Mouse (Mus musculus) midbrain, postnatal 0 days (tissue): ENCODE results near the gene Gm13088. TPM values are rescaled to one million over a fixed set of nuclear protein-coding genes. Genes with fewer than 3 reads are reported as not detected.
"Not testable (repeated sequence)": the region's sequence is repeated elsewhere in the genome, so short reads cannot be mapped to it uniquely, and the experiment has no call there.

Source experiments
- ATAC-seq: fragments of 200-750 bp; cut with Nextera tagmentation; 2 replicates; pipeline ENCODE4 v1.8.0; 2017; ENCODE audit warnings: moderate number of reproducible peaks, mild to moderate bottlenecking, moderate TSS enrichment, moderate library complexity; ENCODE audit not compliant: low FRiP score
- DNase-seq: peaks from one replicate; pipeline ENCODE4 v3.0.0-alpha.2; 2015; ENCODE audit warnings: low spot score
- H3K27ac ChIP-seq: fragments of 300-500 bp; sonication (generic); 2 replicates; pipeline ENCODE4 v1.5.1; 2014; ENCODE audit warnings: low read depth, mild to moderate bottlenecking, low read length, mixed read lengths
- H3K27me3 ChIP-seq: fragments of 300-500 bp; sonication (generic); 2 replicates; pipeline ENCODE4 v1.6.1; 2014; ENCODE audit warnings: low read length, control low read depth, mixed read lengths; ENCODE audit not compliant: insufficient read depth
- H3K36me3 ChIP-seq: fragments of 300-500 bp; sonication (generic); 2 replicates; pipeline ENCODE4 v1.6.1; 2014; ENCODE audit warnings: low read length, control low read depth, mixed read lengths; ENCODE audit not compliant: insufficient read depth
- H3K4me1 ChIP-seq: fragments of 300-500 bp; sonication (generic); 2 replicates; pipeline ENCODE4 v1.6.1; 2014; ENCODE audit warnings: mild to moderate bottlenecking, control low read depth, antibody characterized with exemption, low read length, mixed read lengths; ENCODE audit not compliant: insufficient read depth
- H3K4me2 ChIP-seq: fragments of 300-500 bp; sonication (generic); 2 replicates; pipeline ENCODE4 v1.6.1; 2014; ENCODE audit warnings: low read depth, mild to moderate bottlenecking, low read length, mixed read lengths; ENCODE audit not compliant: poor library complexity, severe bottlenecking
- H3K4me3 ChIP-seq: fragments of 300-500 bp; sonication (generic); 2 replicates; pipeline ENCODE4 v1.5.1; 2014; ENCODE audit warnings: low read depth, mild to moderate bottlenecking, low read length, moderate library complexity
- H3K9ac ChIP-seq: fragments of 300-500 bp; sonication (generic); replicated peaks from 2 replicates; pipeline ENCODE4 v1.6.1; 2014; ENCODE audit warnings: mild to moderate bottlenecking, low read length, moderate library complexity, mixed read lengths; ENCODE audit not compliant: poor library complexity, severe bottlenecking
- H3K9me3 ChIP-seq: fragments of 300-500 bp; sonication (generic); 2 replicates; pipeline ENCODE4 v1.6.1; 2016; ENCODE audit warnings: low read length, control low read depth
- CTCF ChIP-seq: IDR thresholded peaks from 2 replicates; pipeline ENCODE4 v1.5.1; 2016; ENCODE audit warnings: antibody characterized with exemption, mild to moderate bottlenecking
- WGBS: fragments of 180-500 bp; shearing (Covaris S2); extraction: QIAGEN DNeasy Blood & Tissue Kit; methylation state at CpG from one replicate; pipeline ENCODE4 v1.1.7; 2014; 5-methylcytosine and 5-hydroxymethylcytosine counted together
- polyA plus RNA-seq: library from polyadenylated mRNA; unstranded; fragments of >200 nt; fragmentation: Nextera tagmentation; extraction: Ambion mirVana; gene quantifications from 2 replicates; pipeline ENCODE4 v1.2.1, GENCODE M21; 2015
- total RNA-seq: library from RNA; depleted of rRNA; stranded (reverse); fragments of >200 nt; gene quantifications from 2 replicates; pipeline ENCODE4 v1.2.3, GENCODE M21; 2014; rRNA removed

Gene Gm13088
- total RNA-seq (not detected in 2 replicates), polyA plus RNA-seq (not detected in 2 replicates)

GRCm38 (mm10) chr4:143657146-143657545, at the start of gene Gm13088:
Gene Gm13088, minus strand, starts transcription at chr4:143657246.
- H3K36me3 ChIP-seq, H3K4me2 ChIP-seq, H3K4me3 ChIP-seq, ATAC-seq, DNase-seq, H3K9me3 ChIP-seq, H3K9ac ChIP-seq, H3K27ac ChIP-seq, H3K27me3 ChIP-seq, H3K4me1 ChIP-seq: not testable (repeated sequence)

- no peak within 1 kb of the TSS for H3K9ac ChIP-seq
- WGBS = 86% methylated on average over 2 of the region's 2 CpGs
Measured at GRCm38 (mm10) chr4:143702611-143703010, 45.6 kb upstream of the Gm13088 start, which contains the start of gene Gm13089. Gene Gm13089, minus strand, starts transcription at chr4:143702711.

GRCm38 (mm10) chr4:143618101-143618500, 38.9 kb downstream of the Gm13088 start:
- H3K27me3 ChIP-seq, H3K4me3 ChIP-seq, H3K4me1 ChIP-seq, DNase-seq, H3K9ac ChIP-seq, ATAC-seq, H3K4me2 ChIP-seq, H3K27ac ChIP-seq, H3K9me3 ChIP-seq, H3K36me3 ChIP-seq: not testable (repeated sequence)
- 79% methylated on average over 4 of the region's 4 CpGs for WGBS

More at GRCm38 (mm10) chr4:143702611-143703010, 45.6 kb upstream of the Gm13088 start, which contains the start of gene Gm13089:
- H3K4me1 ChIP-seq = no peaks in the 10 kb centered on the region
- DNase-seq = no peak
- H3K9me3 ChIP-seq = peaks cover 17% of the 10 kb centered on the region; the same call in 1 of the 2 replicates
- H3K27me3 ChIP-seq = no peaks in the 10 kb centered on the region
- ATAC-seq = no peak
- H3K27ac ChIP-seq = no peak within 1 kb of the TSS
- no peak within 1 kb of the TSS for H3K4me3 ChIP-seq
- TF ChIP-seq CTCF = no peak
- no peak within 1 kb of the TSS for H3K4me2 ChIP-seq
- no peaks in the 10 kb centered on the region for H3K36me3 ChIP-seq

GRCm38 (mm10) chr4:143614703-143615102, 42.3 kb downstream of the Gm13088 start, which contains the start of gene Gm13083:
Gene Gm13083, plus strand, starts transcription at chr4:143615003.
- H3K4me3 ChIP-seq, ATAC-seq, H3K36me3 ChIP-seq, DNase-seq, H3K27me3 ChIP-seq, H3K4me1 ChIP-seq, H3K4me2 ChIP-seq, H3K27ac ChIP-seq, H3K9me3 ChIP-seq, H3K9ac ChIP-seq: not testable (repeated sequence)

GRCm38 (mm10) chr4:143611927-143612326, 45.1 kb downstream of the Gm13088 start:
- not testable (repeated sequence) for H3K4me3 ChIP-seq, H3K27me3 ChIP-seq, ATAC-seq, H3K27ac ChIP-seq, H3K9me3 ChIP-seq, H3K9ac ChIP-seq, H3K4me1 ChIP-seq, H3K36me3 ChIP-seq, H3K4me2 ChIP-seq, DNase-seq
- 85% methylated on average over 9 of the region's 9 CpGs for WGBS

Other genes starting within 250 kb of the Gm13088 start
- gene Pramef8, start 244.8 kb downstream of the Gm13088 start, total RNA-seq = 34.9 and 39.0 TPM in 2 replicates
- gene Pramef8, start 244.8 kb downstream of the Gm13088 start, polyA plus RNA-seq = 16.1 and 17.0 TPM in 2 replicates
- gene Oog4, start 206.9 kb downstream of the Gm13088 start, total RNA-seq = not detected in 2 replicates
- gene Oog4, start 206.9 kb downstream of the Gm13088 start, polyA plus RNA-seq = not detected in 2 replicates
- gene Gm13043, start 145.9 kb downstream of the Gm13088 start, total RNA-seq = not detected in 2 replicates
- gene Gm13043, start 145.9 kb downstream of the Gm13088 start, polyA plus RNA-seq = not detected in 2 replicates
- gene Gm13040, start 121.3 kb downstream of the Gm13088 start, total RNA-seq = not detected in 2 replicates
- gene Gm13040, start 121.3 kb downstream of the Gm13088 start, polyA plus RNA-seq = not detected in 2 replicates
- not detected in 2 replicates for gene BC080695, start 105.5 kb downstream of the Gm13088 start, total RNA-seq
- gene BC080695, start 105.5 kb downstream of the Gm13088 start, polyA plus RNA-seq = not detected in 2 replicates
- not detected in 2 replicates for gene Gm13057, start 105.5 kb downstream of the Gm13088 start, total RNA-seq
- gene Gm13057, start 105.5 kb downstream of the Gm13088 start, polyA plus RNA-seq = not detected in 2 replicates
- gene Gm13083, start 42.2 kb downstream of the Gm13088 start, total RNA-seq = not detected in 2 replicates
- gene Gm13083, start 42.2 kb downstream of the Gm13088 start, polyA plus RNA-seq = not detected in 2 replicates
- not detected in 2 replicates for gene Gm13089, start 45.5 kb upstream of the Gm13088 start, total RNA-seq
- gene Gm13089, start 45.5 kb upstream of the Gm13088 start, polyA plus RNA-seq = not detected in 2 replicates
- gene Gm13078, start 62.2 kb upstream of the Gm13088 start, total RNA-seq = not detected in 2 replicates
- not detected in 2 replicates for gene Gm13078, start 62.2 kb upstream of the Gm13088 start, polyA plus RNA-seq
- gene Gm13023, start 132.1 kb upstream of the Gm13088 start, total RNA-seq = not detected in 2 replicates
- not detected in 2 replicates for gene Gm13023, start 132.1 kb upstream of the Gm13088 start, polyA plus RNA-seq
- gene Gm13084, start 158.8 kb upstream of the Gm13088 start, total RNA-seq = not detected in 2 replicates
- gene Gm13084, start 158.8 kb upstream of the Gm13088 start, polyA plus RNA-seq = not detected in 2 replicates
- gene Gm13103, start 189.3 kb upstream of the Gm13088 start, total RNA-seq = not detected in 2 replicates
- gene Gm13103, start 189.3 kb upstream of the Gm13088 start, polyA plus RNA-seq = not detected in 2 replicates
- not detected in 2 replicates for gene Pramef6, start 243.1 kb upstream of the Gm13088 start, total RNA-seq
- not detected in 2 replicates for gene Pramef6, start 243.1 kb upstream of the Gm13088 start, polyA plus RNA-seq